Mouse (Mus musculus) B cell, adult 2 months (primary cell): ENCODE data around the gene 4930513O06Rik.

ENCODE experiments used
- DNase-seq, 2 experiments: peaks; one replicate each; pipeline ENCODE4 v3.0.0; 2022

4930513O06Rik gene

DNA sequence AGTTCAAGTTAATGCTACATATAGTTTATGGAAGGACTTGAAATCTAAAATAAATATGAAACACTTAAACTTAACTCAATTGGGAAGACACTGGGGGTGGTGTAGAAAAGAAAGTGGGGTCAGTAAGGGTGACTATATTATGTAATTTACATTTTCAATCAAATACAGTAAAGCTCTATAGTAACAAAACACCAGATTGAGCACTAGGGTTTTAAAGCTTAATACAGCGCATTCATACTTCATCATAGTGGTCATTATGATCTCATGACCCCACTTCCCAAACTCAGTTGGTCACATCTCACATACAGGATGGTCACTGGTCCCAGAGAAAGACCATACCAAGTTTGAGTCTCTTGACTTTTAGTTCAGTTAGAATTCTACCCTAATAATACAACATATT is at the start of gene 4930513O06Rik:
4930513O06Rik (plus strand) TSS at position 301 of the 400 bp plus-strand sequence.
- DNase-seq = no peak

DNA sequence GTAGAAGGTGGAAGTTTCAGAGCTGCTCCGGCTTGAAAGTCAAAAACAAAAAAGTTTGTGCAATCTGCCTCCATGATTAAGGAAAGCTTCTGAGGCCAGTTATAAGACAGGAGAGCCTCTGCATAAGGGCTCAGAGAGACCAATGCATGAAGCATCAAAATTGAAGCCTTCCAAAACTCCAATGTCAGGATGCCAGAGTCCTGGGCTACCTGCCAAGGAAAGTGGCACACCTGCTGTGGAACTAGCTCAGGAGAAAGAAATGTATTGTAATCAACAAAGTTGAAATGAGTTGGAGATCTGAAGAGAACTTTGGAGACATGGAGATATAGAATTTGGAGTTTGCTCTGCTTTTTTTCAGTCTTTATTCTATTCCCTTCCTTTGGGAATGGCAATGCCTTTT is 48.4 kb upstream of the 4930513O06Rik start:
- DNase-seq = no peak

DNA sequence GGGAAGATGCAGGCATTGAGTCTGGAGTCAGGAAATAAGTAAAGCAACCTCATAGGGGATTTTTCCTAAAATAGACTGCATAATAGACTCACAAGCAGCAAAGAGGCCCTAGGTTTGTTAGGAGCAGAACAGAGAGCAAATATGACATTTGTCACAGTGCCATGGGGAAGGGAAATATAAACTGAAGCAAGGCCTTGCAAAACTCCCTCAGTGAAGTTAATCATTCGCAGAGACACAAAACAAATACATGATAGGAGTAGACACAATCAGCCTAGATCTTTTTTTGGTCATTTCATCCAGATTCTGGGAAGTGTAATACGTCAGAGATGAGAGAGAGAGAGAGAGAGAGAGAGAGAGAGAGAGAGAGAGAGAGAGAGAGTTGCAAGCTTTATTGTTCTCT is 46.7 kb upstream of the 4930513O06Rik start:
- DNase-seq = no peak

DNA sequence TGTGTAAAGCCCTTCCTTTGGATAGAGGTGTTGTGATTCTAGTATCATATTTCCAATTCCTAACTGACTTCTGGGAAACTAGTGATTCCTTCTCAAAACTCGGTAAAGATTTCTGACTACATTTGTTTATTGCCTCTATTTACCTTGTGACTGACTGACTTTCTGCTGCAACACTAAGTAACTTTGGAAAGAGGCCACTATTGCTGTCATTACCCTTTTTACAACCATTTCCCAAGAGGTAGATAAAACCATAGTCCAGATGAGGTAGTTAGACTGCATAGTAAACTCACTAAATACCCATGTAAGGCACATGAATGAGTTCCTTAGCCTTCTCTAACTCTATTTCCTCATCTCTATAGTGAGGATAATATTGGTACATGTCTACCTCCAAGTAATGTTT is 44.9 kb upstream of the 4930513O06Rik start:
- DNase-seq = no peak

DNA sequence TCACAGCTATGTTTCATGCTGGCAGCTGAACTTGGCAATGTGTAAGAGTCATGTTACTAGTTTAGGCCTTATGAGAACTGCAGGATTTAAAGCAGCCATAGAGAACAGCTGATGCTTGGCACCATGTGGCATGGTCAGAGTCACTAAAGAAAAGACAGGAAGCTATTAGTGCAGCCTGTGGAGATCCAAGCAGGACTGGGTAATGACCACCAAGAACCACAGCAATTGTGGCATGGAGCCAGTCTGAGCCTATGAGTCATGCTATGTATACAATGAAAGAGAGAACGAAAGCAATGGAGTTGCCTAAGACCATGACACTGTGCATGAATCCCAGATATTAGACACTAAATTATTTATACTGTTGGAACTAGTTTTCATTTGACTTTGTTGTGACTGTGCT is 34.1 kb upstream of the 4930513O06Rik start:
- no peak for DNase-seq

DNA sequence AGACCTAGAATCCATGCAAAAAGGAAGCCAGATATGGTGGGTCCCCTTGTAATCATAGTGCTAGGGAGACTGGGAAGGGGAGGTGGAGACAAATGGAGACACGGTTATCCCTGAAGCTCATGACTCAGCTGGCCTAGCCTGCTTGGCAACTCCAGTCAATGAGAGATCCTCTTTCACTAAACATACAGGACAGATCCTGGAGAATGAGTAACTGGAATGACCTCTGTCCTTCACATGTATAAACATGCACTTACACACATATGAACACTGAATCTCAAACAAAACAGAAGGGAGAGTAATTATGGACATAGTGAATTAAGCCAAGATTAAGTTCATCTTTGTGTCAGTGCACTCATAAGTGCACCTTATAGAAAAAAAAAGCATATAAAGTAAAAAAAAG is 32.9 kb upstream of the 4930513O06Rik start:
- no peak for DNase-seq

DNA sequence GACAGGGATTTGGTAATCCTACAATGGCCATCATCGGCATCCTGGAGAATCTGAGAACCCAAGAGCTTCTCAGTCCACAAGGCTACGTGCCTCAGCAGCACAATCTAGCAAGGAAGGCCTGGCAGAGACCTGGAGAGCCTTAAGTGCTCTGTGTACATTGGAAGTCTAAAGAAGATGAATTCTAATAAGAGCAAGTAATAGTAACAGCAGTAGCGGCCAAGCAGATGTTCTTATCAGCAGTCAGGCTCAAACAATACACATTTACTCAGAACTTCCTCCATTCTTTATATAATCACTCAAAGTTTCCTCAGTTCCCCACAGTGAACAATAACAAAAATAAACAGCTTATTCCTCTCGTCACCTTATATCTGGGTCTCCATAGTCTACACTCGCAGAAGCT is 22.0 kb upstream of the 4930513O06Rik start:
- DNase-seq = no peak

DNA sequence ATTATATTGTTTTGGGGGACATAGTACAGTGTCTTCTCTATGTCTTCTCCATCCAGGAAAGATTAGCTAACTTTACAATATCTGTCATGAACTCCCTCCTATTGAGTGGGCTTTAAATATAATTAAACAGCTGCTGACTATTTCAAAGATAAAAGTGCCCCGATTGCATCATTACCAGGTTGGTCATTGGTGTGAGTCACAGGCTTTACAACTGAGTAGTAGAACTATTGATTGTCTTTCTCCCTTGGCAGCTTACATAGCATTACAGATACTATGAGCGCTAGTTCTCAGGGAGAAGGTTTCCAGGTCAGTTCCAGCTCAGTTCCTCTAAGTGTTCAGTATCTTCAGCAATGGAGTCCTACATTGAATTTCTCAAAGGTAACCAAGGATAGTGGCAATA is 7.5 kb upstream of the 4930513O06Rik start:
- no peak for DNase-seq

DNA sequence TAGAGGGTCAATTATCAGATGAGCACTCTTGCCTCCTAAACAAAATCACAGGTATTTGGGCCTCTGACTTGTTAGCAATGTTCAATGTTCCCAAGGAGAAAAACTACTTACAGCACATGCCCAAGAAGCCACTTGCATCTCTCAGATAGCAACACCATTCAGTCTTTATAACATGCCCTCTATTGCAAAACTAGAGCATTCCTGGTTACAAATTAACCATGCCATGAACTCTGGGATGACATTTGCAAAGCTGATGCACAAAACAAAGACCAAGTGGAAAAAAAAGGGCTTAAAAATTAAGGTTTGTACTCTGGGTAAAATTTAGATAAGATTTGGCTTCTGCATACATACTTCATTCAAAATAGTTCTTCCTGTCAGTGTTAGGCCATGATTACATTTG is 966 bp upstream of the 4930513O06Rik start, which contains the start of gene Serpina7:
Serpina7 (minus strand) TSS at position 160 of the 400 bp plus-strand sequence.
- DNase-seq = no peak

DNA sequence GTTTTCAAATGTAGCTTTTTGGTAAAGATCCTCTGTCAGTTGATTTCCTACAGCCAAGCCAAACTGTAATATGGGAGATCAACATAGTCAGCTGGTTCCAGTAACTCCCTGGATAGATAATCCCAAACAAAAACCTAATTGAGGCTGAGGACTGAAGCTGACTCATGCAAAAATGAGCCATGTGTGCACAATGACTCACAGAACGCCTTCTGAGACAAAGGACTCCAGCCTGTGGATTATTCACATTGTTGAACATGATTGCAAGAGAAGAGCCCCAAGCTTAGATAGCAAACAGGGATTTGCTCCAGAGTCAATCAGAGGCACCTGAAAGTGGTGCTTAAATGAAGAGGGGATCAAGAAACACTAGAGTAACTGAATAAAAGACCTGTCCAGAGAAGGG is 11.2 kb downstream of the 4930513O06Rik start:
- no peak for DNase-seq

DNA sequence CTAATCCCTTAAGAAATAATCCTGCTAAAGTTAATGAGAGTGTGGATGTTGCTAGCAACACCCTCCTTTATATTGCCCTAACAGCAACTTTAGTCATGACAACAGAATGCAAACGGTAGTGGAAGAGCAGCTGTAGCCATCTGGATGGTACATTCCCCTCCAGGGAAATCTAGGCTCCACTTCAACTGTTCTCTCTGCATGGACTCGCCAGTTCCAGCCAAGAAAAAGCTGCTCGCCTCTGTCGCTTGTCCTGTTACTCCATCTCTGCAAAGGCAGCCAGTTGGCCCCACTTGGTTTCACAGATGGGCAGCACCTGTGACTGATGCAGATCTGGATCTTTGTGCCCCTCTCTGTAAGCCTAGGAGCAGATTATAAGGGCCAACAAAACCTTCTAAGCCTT is 48.0 kb downstream of the 4930513O06Rik start:
- no peak for DNase-seq
